Mouse (Mus musculus): Measurements from ENCODE around the gene Zfp408.
"Not testable (repeated sequence)": the region's sequence is repeated elsewhere in the genome, so short reads cannot be mapped to it uniquely, and the experiment has no call there.

Zfp408 gene

DNA sequence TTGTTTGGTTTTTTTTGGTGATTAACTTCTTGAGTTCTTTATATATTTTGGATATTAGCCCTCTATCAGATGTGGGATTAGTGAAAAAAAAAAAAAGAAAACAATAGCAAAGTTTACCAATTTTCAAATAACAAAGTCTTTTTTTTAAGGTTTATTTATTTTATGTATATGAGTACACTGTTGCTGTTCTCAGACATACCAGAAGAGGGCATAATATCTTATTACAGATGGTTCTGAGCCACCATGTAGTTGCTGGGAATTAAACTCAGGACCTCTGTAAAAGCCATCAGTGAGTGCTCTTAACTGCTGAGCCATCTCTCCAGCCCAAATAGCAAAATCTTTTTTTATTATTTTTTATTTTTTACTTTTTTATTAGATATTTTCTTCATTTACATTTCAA lies 40.2 kb downstream of the Zfp408 start:
- DNase-seq (ENCODE audit: low read depth, low spot score): not testable (repeated sequence)

GRCm38 (mm10) chr2:91602389-91602788 lies 47.2 kb downstream of the Zfp408 start:
- no peak for DNase-seq (ENCODE audit: low read depth, low spot score)

- no peak for DNase-seq (ENCODE audit: low read depth, low spot score)
These were observed 49.1 kb downstream of the Zfp408 start for GRCm38 (mm10) chr2:91600475-91600874.
